Mouse (Mus musculus) fibroblast of lung, adult 2 months (primary cell): ENCODE data around the gene Ovol3.
"Not testable (repeated sequence)": the region's sequence is repeated elsewhere in the genome, so short reads cannot be mapped to it uniquely, and the experiment has no call there.

Experiments
- DNase-seq: peaks from one replicate; pipeline ENCODE4 v3.0.0-alpha.2; 2011; ENCODE audit warnings: low read depth

Ovol3 gene

GRCm38 (mm10) chr7:30235625-30236024, at the start of gene Ovol3:
Ovol3 (minus strand) TSS chr7:30235725.
- no peak for DNase-seq

DNA sequence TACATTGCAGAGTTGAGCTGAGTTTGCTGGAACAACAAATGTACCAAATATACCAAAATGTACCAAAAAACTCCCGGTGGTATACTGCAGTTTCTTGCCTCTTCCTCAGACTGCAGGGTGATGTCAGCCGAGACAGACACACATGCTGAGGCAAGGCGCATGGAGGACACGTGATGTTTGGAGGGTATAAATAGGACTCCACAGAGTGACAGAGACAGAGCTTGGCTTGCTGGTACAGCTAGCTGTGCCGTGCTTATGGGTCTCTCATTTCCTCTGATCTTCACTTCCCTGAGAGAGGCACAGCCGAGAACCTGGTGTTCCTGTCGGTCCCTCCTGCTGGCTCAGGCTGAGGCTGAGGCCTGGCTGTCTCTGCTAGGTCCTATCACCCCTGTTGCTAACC, 47.2 kb upstream of the Ovol3 start:
- DNase-seq, result no peak

DNA sequence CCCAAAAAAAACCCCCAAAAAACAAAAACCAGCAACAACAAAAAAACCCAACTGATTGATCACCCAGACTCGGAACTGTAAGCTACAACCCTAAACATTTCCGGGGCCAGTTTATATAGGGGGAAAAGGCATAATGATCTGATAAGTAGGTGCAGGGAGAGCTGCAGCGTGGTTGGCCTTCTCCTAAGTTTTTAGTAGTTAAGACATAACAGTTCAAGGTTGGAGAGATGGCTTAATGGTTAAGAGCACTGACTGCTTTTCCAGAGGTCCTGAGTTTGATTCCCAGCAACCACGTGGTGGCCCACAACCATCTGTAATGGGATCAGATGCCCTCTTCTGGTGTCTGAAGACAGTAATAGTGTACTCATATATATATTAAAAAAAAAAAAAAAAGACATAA, 46.0 kb upstream of the Ovol3 start:
- DNase-seq, result no peak

DNA sequence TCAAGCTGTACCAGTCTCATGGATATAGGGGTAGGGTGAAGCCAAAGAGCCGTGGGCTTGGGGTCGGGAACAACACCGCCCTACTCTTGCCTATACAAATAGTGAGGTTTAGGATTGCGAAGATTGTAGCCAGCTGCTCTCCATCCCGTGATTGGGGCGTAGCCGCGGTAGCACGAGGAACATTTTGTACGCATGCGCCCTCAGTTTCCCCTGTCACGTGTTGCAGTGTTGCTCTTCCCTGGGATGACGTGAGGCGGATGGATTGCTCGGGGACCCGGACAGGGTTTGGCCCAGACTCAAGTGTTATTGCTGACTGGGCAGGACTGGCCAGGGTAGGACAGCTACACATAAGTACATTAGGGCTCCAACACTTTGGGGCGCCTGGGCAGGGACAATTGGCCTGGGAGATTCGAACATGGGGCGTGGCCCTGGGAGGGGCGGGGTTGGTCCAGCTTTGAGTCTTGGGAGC, 45.2 kb upstream of the Ovol3 start:
- DNase-seq, result peak; percentile 89

GRCm38 (mm10) chr7:30279951-30280669, 44.6 kb upstream of the Ovol3 start, which contains the start of the genes Thap8 and Wdr62:
Thap8 (plus strand) TSS chr7:30280094.
Wdr62 (minus strand) TSS chr7:30280419.
- peak; percentile 88 for DNase-seq

GRCm38 (mm10) chr7:30279536-30279935, 44.0 kb upstream of the Ovol3 start:
- DNase-seq, result no peak

DNA sequence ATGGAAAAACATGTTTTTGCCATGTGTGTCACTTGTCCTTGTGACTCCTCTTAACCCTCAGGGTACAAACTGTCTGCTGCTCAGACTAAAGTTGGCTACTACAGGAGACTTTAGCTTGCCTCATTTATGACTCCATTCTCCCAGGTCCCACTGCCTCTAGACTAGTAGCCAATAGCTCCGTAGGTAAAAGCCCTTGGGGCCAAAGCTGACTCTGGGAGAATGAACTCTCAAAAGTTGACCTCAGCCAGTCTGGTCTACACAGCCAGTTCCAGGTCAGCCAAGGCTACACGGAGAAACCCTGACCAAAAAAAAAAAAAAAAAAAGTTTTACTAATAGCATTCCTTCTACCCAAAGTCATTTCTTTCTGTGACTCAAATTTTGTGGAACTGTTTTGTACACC, 43.4 kb upstream of the Ovol3 start:
- DNase-seq, result no peak

- no peak for DNase-seq
These were observed 38.9 kb upstream of the Ovol3 start for GRCm38 (mm10) chr7:30274383-30274782.

DNA sequence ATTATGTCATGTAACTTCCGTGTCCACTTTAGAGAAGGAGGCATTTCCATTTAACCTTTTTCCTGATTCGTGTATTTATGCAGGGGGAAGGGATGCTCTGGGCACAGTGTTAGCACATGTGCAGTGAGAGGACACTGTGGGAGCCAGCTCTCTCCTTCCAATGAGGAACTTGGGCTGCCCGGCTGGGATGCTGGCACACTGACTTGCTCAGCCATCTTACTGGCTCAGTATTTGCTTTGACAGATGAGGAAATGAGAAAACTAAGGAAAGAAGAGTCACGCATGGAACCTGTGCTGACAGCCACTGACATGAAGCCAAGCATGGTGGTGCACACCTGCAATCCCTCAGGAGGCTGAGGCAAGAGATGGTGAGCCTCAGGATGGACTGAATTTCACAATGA, 34.1 kb upstream of the Ovol3 start:
- no peak for DNase-seq

DNA sequence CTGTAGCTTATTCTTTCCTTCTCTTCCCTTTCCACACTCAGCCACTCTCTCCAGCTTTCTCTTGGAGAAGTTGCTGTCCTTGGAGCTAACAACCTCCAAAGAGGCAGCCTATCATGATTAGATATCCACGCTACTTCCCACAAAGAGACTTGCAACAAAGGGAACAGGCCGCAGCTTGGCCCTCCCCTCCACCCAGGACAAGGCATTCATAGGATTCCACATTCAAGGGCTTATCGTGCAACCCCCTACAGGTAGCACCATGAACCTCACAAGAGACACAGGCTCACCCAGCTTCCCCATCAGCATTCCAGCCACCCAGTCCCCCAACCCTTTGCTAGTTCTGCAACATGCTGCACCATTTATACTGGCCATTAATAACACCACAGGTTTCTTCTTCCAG, 31.3 kb upstream of the Ovol3 start:
- no peak for DNase-seq

GRCm38 (mm10) chr7:30265935-30266334, 30.4 kb upstream of the Ovol3 start:
- DNase-seq, result no peak

DNA sequence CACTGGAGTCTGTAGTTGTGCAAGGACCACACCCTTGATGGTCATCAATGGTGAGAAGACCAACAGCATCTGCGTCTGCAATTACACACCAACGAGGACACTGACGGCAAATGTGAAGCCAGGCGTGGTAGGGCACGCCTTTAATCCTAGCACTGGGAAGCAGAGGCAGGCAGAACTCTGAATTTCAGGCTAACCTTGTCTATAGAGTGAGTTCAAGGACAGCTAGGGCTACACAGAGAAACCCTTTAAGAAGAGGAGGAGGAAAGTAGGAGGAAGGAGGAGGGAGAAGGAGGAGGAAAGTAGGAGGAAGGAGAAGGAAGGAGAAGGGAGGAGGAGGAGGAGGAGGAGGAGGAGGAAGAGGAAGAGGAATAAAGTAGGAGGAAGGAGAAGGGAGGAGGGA, 30.0 kb upstream of the Ovol3 start:
- DNase-seq, result no peak

DNA sequence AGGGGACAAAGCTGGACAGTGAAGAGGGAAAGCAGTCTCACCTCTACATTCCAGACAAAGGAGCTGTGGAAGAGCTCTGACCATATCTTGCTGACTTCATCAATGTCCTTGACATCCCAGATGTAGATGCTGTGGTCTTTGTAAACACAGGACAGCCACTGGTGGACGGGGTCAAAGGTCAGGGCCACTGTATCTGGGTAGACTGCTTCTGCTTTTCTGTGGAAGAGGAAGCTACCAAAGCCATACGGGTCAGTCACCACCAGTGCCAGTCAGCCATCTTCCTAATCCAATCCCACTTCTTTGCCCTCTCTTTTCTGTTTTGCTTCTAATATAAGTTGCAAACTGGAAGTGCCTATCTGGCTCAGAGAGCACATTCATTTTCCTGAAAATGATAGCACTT, 29.5 kb upstream of the Ovol3 start:
- DNase-seq, result no peak

GRCm38 (mm10) chr7:30251956-30252954, 16.7 kb upstream of the Ovol3 start:
- no peak for DNase-seq

- DNase-seq, result not testable (repeated sequence)
These were observed 1.8 kb upstream of the Ovol3 start for GRCm38 (mm10) chr7:30237374-30237773.

DNA sequence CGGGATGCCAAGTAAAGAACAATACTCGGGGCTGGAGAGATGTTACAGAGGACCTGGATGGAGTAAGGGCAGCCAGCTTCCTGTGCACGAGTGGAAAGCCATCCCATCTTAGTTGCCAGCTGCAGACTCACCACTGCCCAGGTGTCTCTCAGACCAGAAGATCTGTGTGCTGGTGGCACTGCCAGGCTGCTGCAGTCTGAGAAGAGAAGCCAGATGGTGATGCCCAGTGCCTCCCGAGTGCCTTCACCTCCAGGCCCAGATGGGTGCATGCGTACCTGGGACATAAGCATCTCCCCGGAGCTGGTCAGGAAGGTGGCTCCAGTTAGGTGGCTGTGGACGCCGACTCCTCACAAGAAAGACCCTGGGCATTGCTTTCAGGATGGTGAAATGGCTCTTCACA, 434 bp downstream of the Ovol3 start:
- no peak for DNase-seq

GRCm38 (mm10) chr7:30234276-30234858, 1.2 kb downstream of the Ovol3 start:
- DNase-seq, result no peak

DNA sequence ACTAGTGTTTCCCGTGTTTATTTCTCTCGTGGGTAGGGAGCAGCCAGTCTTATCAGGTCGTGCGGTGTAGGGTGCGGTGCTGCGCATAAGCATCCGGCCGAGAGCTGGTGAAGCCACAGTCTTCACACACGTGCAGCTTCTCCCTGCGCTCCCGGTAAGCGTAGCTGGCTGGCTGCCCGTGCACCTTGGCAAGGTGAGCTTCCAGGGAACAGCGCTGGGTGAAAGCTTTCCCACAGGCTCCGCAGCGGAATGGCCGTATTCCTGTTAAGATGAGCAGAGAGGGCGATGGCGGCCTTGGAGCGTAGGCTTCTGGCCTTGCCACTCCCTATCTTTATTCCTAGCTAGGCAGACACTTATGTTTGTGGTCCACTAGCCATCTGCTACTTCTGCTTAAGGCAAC, 2.1 kb downstream of the Ovol3 start:
- DNase-seq, result no peak

- peak; percentile 33 for DNase-seq
These were observed 2.8 kb downstream of the Ovol3 start for GRCm38 (mm10) chr7:30232631-30233148.

DNA sequence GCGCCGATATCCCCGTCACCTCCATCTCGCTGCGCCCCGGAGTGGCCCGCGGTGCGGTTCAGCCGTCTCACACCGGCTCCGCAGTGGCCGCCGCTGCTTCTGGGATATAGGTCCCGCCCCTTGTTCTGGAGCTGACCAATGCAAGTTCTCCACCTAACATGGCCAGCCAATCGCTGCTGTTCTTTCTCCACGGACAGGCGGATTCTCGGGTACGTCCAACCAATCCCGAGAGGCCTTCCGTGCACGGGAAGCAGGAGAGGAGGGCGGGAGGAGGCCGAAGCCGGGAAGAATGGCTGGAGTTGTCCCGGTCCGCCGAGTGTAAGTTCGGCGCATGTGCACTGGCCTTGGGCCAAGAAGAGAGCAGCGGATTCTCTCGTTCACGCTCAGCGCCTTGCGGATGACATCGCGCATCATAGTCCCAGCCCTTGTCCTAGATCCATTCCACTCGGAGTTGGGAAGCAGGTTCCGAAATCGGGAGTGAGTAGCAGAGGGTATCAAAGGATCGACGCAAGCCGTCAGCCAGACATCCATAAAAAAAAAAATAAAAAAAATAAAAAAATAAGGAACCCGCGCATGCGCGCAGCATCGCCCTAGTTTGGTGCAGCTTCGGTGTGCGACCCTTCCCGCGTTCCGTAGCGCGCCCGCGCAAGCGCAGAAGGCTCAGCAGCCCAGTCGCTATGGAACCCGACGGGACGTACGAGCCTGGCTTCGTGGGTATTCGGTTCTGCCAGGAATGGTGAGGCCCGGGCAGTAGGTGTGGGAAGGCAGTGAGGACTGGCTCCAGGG, 3.7 kb downstream of the Ovol3 start, which contains the start of the genes Polr2i and Tbcb:
Gene Polr2i, plus strand, starts transcription at position 280 of the 786 bp plus-strand sequence.
Gene Tbcb, minus strand, starts transcription at position 604 of the 786 bp plus-strand sequence.
- DNase-seq, result peak; percentile 99

GRCm38 (mm10) chr7:30231328-30231668, 4.2 kb downstream of the Ovol3 start:
- DNase-seq, result no peak
